Mouse (Mus musculus) CH12.LX (cell line): ENCODE results near the gene Esam.

Experiments
- CTCF ChIP-seq, 2 experiments: IDR thresholded peaks in 1 of 2; conservative IDR thresholded peaks in 1 of 2; 2 replicates each; pipeline ENCODE4 v1.5.1; 2011 to 2012; ENCODE audit warnings: low read depth in 2 of 2, low read length in 2 of 2, improper control_type of control experiment in 1 of 2, inconsistent platforms in 1 of 2, mild to moderate bottlenecking in 1 of 2, moderate library complexity in 1 of 2
- MAX ChIP-seq: IDR thresholded peaks from 2 replicates; pipeline ENCODE4 v1.6.1; 2011; ENCODE audit warnings: low read length, improper control_type of control experiment
- NELFE ChIP-seq: IDR thresholded peaks from 2 replicates; pipeline ENCODE4 v1.6.1; 2011; ENCODE audit warnings: low read depth, low read length, improper control_type of control experiment
- POLR2A ChIP-seq: IDR thresholded peaks from 2 replicates; pipeline ENCODE4 v1.6.1; 2011; ENCODE audit warnings: low read depth, mild to moderate bottlenecking, improper control_type of control experiment, low read length
- RAD21 ChIP-seq: IDR thresholded peaks from 2 replicates; pipeline ENCODE4 v1.6.1; 2011; ENCODE audit warnings: low read depth, mild to moderate bottlenecking, low read length, improper control_type of control experiment, moderate library complexity
- ZMIZ1 ChIP-seq: IDR thresholded peaks from 2 replicates; pipeline ENCODE4 v1.6.1; 2012; ENCODE audit warnings: low read depth, mild to moderate bottlenecking, inconsistent platforms, low read length, improper control_type of control experiment

DNA sequence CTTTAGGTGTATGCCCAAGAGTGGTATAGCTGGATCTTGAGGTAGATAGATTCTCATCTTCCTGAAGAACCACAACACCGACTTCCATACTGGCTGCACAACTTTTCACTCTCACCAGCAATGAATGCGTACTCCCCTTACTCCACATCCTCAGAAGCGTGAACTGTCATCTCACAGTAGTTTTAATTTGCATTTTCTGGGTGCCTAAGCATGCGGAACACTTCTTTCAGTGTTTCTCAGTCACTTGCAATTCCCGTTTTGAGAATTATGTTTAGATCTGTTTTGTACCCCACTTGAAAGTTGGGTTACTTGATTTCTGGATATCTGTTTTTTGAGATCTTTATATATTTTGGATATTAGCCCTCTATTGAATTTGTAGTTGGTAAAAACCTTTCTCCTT is 55.7 kb downstream of the Esam start:
- no peak for TF ChIP-seq CTCF (conservative IDR thresholded peaks at IDR 0.05 in 1 of 2, IDR thresholded peaks at IDR 0.05 in 1 of 2; ENCODE audit: low read depth in 2 of 2, low read length in 2 of 2)
- TF ChIP-seq RAD21 = no peak
- TF ChIP-seq MAX = no peak
- no peak for TF ChIP-seq ZMIZ1
- TF ChIP-seq NELFE = no peak
- no peak for TF ChIP-seq POLR2A
